Mouse (Mus musculus) kidney, postnatal 14 days (tissue): ENCODE measurements around the gene Macrod2.

Experiments
- DNase-seq: peaks from one replicate; pipeline ENCODE4 v3.0.0; 2022; ENCODE audit warnings: mixed read lengths

Gene Macrod2

DNA sequence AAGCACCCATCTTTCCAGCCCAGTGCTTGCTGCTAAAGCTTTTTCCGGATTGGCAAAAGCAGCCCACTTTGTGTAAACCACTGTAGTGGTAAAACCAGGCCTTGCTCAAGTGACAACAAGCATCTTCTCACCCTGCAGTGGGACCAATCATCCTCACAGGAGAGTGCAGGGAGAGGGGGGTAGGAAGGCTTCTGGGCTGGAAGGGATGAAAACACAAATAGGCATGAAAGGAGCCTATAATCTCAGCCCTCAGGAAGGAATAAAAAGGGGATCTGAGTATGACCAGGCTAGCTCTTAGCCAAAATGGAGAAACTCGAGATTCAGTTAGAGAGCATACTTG, 1663.6 kb downstream of the Macrod2 start:
- no peak for DNase-seq

- no peak for DNase-seq
Measured at GRCm38 (mm10) chr2:142108947-142109346, 1713.8 kb downstream of the Macrod2 start.

- DNase-seq: no peak
Measured at GRCm38 (mm10) chr2:142116623-142117022, 1721.5 kb downstream of the Macrod2 start.

GRCm38 (mm10) chr2:142128109-142128508, 1733.0 kb downstream of the Macrod2 start:
- no peak for DNase-seq

- no peak for DNase-seq
Measured at GRCm38 (mm10) chr2:142129166-142129565, 1734.1 kb downstream of the Macrod2 start.

- no peak for DNase-seq
Measured at GRCm38 (mm10) chr2:142149310-142149709, 1754.2 kb downstream of the Macrod2 start.

DNA sequence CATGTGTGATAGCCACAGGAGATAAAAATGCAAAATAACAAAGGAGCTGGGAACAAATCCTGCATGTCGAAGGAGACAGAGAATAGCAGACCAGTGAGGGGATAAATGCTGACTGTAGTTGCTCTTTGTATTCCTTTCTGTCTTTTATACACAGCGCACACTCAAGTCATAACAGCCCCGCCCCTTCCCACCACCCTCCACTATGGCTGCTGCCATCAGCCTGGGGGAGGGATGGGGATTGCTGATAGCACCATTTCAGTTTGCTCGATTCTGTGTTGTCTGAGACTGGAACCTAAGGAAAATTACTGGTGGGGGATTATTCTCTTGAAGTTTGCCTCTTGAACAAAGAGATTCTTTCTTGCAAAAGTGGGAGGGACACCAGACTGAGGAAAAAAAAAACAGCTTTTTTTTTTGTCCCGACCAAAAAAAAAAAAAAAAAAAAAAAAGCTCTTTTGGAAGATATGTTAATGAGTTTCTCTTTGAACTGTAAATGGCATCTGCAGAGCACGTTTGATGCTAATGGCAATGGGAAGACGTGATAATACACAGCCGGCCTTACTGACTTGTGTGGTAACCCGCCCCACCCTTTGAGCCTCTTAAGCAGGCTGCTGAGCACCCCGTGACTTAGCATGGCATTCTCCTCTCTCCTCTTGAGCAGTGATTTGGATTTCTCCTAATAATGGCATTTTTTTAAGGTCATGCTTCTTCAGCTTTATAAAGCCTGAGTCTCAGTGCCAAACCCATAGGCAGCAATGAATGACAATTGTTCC, 1768.6 kb downstream of the Macrod2 start:
- no peak for DNase-seq

DNA sequence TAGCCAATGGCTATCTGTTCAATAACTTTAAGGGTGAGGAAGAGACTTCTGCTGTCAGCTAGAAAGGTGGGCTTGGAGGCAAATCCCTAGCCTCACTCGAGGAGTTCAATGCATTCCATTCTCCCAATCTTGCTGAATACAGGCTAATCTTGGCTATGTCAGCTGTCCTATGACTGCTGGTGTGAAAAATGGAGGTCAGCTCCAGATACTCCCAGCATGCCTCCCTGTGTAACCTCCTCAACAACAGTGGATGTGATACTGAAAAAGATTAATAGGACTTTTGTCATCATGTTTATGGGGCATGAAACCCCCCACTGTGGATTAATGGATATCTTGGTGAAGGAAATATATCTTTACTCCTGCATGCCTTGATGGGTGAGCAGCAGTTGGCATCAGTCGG, 1774.5 kb downstream of the Macrod2 start:
- DNase-seq: no peak

DNA sequence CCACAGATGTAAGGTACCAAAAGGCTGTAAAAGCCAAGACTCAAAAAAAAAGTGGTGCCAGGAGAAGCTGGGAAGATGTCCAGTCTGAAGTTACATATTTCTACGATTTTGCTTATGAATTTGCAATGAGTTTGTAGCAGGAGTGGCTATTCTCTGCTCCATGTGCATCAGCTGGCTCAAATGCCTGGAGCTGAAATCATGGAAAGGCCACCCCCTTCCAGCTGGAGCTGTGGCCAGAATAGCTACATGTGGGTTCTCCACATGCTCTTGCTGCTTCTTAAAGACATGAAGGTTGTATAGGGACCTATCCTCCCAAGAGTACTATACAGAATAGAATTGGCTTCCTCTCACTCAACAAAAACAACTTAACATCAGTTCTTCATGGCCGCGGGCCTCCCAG, 1777.6 kb downstream of the Macrod2 start:
- no peak for DNase-seq

DNA sequence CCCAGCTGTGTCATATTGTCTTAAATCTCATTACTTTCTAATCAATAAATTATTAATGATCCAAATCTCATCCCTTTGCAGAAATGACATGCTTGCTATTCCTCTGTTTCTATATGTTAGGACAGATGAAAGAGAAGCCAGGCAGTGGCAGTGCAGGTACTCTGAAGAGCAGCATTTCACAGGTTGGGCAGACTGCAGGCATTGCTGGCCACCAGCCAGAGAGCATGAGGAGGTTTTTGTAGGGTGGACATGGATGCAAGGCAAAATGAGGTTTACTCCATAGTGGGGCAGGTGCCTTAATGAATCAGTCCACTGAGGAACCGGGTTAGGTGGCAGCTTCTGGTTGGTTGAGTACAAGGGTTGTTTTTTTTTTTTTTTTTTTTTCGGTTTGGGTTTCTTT, 1778.9 kb downstream of the Macrod2 start:
- no peak for DNase-seq

GRCm38 (mm10) chr2:142186922-142187321, 1791.8 kb downstream of the Macrod2 start:
- no peak for DNase-seq

DNA sequence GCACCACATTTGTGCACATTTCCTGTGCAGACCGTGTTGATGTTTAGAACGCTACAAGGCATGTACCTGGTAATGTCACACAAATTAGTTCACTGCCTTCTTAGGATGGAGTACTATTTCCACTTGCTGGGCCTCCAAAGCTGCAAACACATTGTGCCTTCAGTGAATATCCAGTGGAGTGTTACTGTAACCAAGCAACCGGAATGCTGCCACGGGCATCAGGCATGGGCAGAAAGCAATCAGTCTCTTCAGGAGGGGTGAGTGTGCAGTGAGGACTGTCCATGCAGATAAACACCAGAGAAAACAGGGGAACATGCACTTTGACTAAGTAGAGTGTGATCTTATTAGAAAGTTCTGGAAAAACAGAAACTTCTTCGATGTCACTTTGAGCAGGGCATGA, 1792.3 kb downstream of the Macrod2 start:
- DNase-seq: peak; percentile 33

DNA sequence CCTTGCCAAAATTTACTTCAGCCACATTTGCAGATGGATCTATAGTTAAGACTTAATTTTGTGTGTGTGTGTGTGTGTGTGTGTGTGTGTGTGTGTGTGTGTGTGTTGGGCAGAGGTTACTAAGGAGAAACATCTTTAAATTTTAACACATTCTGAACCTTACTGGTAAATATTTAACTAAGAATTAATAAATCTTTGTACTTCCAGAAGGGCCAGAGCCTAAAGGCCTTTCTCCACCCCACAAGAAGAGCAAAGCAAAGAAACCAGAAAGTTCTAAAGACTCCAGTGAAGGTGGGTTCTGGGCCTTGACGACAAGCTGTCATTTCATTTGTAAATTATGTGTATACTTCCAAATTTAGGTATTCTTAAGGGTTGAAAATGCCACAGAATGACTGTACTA, 1822.3 kb downstream of the Macrod2 start:
- DNase-seq: peak; percentile 9

DNA sequence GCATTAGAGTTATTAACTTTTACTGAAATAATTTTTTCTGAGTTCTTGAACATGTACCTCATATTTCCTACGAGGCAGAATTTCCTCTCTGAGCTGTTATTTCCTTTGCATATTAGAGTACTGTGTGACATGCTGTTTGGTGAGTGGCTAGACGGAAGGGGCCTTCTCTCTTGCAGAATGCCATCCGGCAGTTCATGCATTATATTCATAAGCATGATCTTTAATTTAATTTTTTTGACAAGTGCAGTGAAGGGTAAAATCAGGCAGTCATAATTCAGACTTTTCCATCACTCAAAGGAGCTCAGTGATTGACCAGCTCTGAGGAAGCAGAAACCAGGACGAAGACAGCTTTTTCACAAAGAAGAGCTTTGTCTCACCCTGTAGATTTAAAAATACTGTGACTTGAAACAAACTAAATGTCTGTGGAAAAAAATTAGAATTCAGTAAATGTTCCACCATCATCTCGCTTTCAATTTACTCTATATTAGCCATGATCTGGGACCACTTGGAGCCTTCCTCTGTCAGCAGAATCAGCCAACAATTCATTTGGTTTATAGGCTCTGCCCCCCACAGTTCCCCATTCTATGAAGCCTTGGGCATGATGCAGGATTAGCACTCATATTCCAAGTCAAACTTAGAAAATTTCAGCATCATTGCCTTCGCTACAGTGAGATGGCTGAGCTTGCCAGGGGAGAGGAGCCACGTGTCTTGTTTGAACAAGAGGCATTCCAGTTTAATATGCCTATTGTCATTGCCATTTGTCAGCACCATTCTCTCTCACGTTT, 1827.2 kb downstream of the Macrod2 start:
- DNase-seq: no peak

DNA sequence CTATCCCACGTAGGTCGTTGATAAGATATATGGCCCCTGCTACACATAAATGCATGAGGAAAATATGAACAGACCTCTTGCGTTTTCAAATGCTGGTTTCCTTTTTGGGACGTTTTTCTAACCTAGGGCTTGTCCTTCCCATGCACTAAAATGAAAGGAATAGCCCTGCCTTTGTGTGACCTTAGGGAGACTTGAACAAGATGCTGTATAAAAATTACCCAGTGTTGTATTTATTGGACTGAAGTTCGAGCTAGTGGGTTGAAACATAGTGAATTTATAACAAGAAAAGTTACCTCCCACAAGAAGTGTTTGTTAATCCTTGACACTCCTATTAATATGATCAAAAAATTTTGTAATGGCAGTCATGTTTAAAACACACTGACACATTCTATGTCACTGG, 1827.8 kb downstream of the Macrod2 start:
- DNase-seq: no peak

GRCm38 (mm10) chr2:142230985-142231549, 1836.0 kb downstream of the Macrod2 start:
- DNase-seq: no peak

- DNase-seq: no peak
Measured at GRCm38 (mm10) chr2:142232828-142233227, 1837.7 kb downstream of the Macrod2 start.

DNA sequence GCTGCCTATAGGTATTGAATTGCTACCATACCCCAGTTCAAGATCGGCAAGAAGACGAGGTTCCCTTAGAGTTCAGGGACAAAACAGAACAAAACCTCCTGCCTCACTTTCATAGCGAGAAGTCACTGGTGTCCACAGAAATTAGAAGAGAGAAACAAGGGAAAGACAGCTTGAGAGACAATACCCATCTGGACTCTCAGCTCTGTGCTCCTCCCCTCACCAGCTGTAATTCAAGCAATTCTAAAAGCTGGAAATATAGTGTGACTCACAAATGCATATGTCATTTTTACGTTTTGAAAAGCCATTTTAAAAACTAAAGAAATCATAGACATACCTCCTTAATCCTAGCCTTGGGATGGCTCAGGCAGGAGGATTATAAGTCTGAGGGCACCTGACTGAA, 1848.4 kb downstream of the Macrod2 start:
- no peak for DNase-seq

GRCm38 (mm10) chr2:142250383-142250782, 1855.3 kb downstream of the Macrod2 start:
- DNase-seq: no peak

DNA sequence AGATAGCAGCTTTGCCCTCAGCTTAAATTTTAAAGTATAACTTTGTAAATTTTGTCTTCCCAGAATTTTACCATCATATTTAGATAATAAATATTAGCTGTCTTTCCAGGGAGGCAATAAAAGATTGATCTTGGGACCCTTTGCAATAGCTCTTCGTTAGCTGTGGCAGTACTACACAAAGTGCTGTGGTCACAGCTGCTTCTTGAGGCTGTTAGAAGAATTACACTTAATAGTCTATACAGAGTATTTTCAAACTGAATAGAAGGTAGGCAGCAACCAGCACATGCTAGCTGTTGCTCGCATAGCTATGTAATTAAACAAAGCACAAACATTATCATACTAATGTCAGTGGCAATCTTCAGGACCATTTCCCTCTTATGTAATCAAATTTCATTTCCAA, 1856.4 kb downstream of the Macrod2 start:
- no peak for DNase-seq

- DNase-seq: peak; percentile 77
Measured at GRCm38 (mm10) chr2:142253913-142254312, 1858.8 kb downstream of the Macrod2 start.

GRCm38 (mm10) chr2:142254566-142254965, 1859.5 kb downstream of the Macrod2 start:
- DNase-seq: no peak

- DNase-seq: no peak
Measured at GRCm38 (mm10) chr2:142257501-142257900, 1862.4 kb downstream of the Macrod2 start.

DNA sequence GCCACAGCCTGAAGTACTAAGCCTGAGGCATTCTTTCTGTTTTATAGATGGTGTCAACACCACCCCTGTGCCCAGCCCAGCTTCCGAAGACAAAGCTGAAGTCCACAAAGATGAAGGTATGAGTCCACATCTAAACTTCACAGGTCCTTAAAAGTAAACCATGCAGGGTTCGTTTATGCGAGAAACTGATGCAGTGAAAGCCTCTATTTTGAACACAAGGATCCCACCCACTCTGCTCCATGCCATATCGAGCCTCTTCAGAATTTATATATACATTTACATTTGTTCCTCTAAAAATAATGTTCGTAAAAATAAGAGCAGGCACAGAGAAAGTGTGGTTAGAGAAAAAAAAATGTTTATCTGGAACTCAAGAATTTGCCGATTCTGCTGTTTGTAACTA, 1865.9 kb downstream of the Macrod2 start:
- DNase-seq: no peak
